Mouse (Mus musculus) spleen, adult 2 months (tissue): ENCODE measurements around the gene Zdhhc12.
"Not testable (repeated sequence)": the region's sequence is repeated elsewhere in the genome, so short reads cannot be mapped to it uniquely, and the experiment has no call there.

Experiments used
- CTCF ChIP-seq: fragments of 200-500 bp; IDR thresholded peaks from 2 replicates; pipeline ENCODE4 v1.5.1; 2011; ENCODE audit warnings: mild to moderate bottlenecking, inconsistent platforms; ENCODE audit not compliant: insufficient read depth, insufficient read length, insufficient replicate concordance; ENCODE audit errors: extremely low read depth
- POLR2A ChIP-seq: fragments of 200-500 bp; IDR thresholded peaks from 2 replicates; pipeline ENCODE4 v1.6.1; 2011; ENCODE audit warnings: low read depth, low read length, inconsistent platforms

DNA sequence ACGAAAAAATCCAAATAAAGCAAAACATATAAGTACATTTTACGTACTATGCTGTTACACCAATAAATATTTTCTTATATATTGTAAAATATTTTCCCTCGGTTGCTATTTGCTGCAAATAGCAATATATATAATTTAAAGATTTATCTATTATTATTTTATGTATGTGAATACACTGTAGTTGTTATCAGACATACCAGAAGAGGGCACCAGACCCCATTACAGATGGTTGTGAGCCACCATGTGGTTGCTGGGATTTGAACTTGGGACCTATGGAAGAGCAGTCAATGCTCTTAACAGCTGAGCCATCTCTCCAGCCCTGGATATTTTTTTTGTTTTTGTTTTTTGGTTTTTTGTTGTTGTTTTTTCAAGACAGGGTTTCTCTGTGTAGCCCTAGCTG lies 38.1 kb downstream of the Zdhhc12 start:
- not testable (repeated sequence) for TF ChIP-seq CTCF, POLR2A
